Comparison of ENCODE assay signal across 22 mouse cellular contexts in the genomic region with DNA sequence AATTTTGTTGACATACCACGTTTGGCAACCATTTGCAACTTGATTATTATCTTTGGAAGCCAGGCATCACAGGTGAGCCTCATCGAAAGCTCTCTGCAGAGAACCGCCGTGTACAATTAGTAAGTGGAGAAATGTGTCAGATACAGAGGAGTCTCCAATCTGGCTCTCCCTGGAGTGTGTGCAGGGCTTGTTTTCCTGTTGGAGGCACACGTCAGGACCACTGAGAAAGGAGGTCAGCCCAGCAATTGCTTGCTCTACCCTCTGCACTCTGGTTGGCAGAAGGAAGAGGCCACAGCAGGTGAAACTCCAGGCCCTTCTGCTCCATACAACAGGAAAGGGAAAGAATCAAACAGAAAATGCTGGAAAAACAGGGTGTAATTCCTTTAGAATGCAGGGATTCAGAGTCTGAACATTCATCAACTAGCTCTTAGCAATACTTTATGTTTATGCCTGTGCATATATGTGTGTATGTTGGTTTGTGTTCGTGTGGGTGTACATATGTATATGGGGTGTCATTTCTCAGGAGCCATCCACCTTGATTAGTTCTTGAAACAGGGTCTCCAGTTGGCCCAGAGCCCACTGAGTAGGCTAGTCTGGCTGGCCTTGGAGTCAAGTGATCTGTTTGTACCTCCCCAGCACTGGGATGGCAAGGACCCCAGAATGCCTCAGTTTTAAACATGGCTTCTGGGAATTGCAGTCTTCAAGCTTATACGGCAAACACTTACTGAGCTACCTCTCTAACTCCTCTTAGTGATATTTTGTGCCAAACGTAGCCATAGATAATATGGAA.
DNase-seq lines count a peak whose midpoint lies in the region; ATAC-seq and TF ChIP-seq lines count a peak whose summit lies in the region.
"Had no signal": no experiment of that assay in that cellular context is flagged by ENCODE, and none has a peak within 500 bp of the region (broad histone marks: within the 10 kb centered on the region; RNA-seq: fewer than 3 reads in every experiment).

No protein-coding gene starts in this region.

- DNase-seq in hindbrain, postnatal 0 days (ENCODE audit: low spot score), result peak; percentile 48
- peak; percentile 91 for DNase-seq in cerebellum, adult 11-12 months
- DNase-seq in cerebellum, adult 9-10 months, result peak; percentile 91
- peak; percentile 81 to 83 for DNase-seq in cerebellum, postnatal 25 days
- DNase-seq in liver, embryonic 11.5 days (ENCODE audit: low spot score), result no peak
- DNase-seq: adrenal gland, adult 2 months; adrenal gland, postnatal 25 days; embryo, embryonic 11 days; gastrocnemius, postnatal 25 days; kidney, adult 2 months had no signal

- peak; percentile 64 for ATAC-seq in hindbrain, postnatal 0 days
- no peak for ATAC-seq in hindbrain, embryonic 13.5 days (ENCODE audit: low FRiP score)
- ATAC-seq in liver, embryonic 12.5 days, result no peak
- no peak for ATAC-seq in erythroblast, adult 5-6 weeks (replicated peaks; ENCODE audit: low FRiP score, poor library complexity, severe bottlenecking)
- ATAC-seq in liver, embryonic 11.5 days (replicated peaks; ENCODE audit: low FRiP score), result no peak
- ATAC-seq: activated CD4-positive, CD25-positive, alpha-beta regulatory T cell, adult 4 months; forebrain, embryonic 16.5 days; intestine, embryonic 16.5 days; Patski had no signal

- H3K4me1 ChIP-seq in hindbrain, postnatal 0 days (ENCODE audit: insufficient read depth, low read length), result 0 out of 2 replicates have a peak, but pooled peaks cover 8% of the 10 kb centered on the region
- peaks cover 44% of the 10 kb centered on the region for H3K4me1 ChIP-seq in hindbrain, embryonic 13.5 days (replicated peaks)
- no peaks in the 10 kb centered on the region for H3K4me1 ChIP-seq in liver, embryonic 12.5 days
- H3K4me1 ChIP-seq in liver, embryonic 11.5 days (replicated peaks; ENCODE audit: control insufficient read depth, insufficient read depth, low read length), result no peaks in the 10 kb centered on the region
- H3K4me1 ChIP-seq: embryonic facial prominence, embryonic 15.5 days; kidney, embryonic 15.5 days had no signal

- no peaks in the 10 kb centered on the region for H3K9me3 ChIP-seq in hindbrain, postnatal 0 days (ENCODE audit: low read length)
- no peaks in the 10 kb centered on the region for H3K9me3 ChIP-seq in hindbrain, embryonic 13.5 days
- H3K9me3 ChIP-seq in liver, embryonic 12.5 days (replicated peaks), result no peaks in the 10 kb centered on the region
- no peaks in the 10 kb centered on the region for H3K9me3 ChIP-seq in liver, embryonic 11.5 days (ENCODE audit: control insufficient read depth, low read length)
- H3K9me3 ChIP-seq: embryonic facial prominence, embryonic 15.5 days; forebrain, embryonic 12.5 days; heart, embryonic 12.5 days; kidney, embryonic 15.5 days had no signal

- no peak for TF ChIP-seq CTCF in hindbrain, postnatal 0 days (IDR thresholded peaks at IDR 0.05; ENCODE audit: low read depth)

- H3K36me3 ChIP-seq in hindbrain, postnatal 0 days (ENCODE audit: insufficient read depth, low read length), result no peaks in the 10 kb centered on the region
- H3K36me3 ChIP-seq in hindbrain, embryonic 13.5 days, result no peaks in the 10 kb centered on the region
- no peaks in the 10 kb centered on the region for H3K36me3 ChIP-seq in liver, embryonic 12.5 days
- H3K36me3 ChIP-seq in liver, embryonic 11.5 days (ENCODE audit: control insufficient read depth, insufficient read depth, low read length), result no peaks in the 10 kb centered on the region
- H3K36me3 ChIP-seq: embryonic facial prominence, embryonic 15.5 days; forebrain, embryonic 12.5 days; heart, embryonic 12.5 days; kidney, embryonic 15.5 days had no signal

- no peak overlapping the region for H3K4me3 ChIP-seq in hindbrain, postnatal 0 days (ENCODE audit: low read length)
- no peak overlapping the region for H3K4me3 ChIP-seq in hindbrain, embryonic 13.5 days
- no peak overlapping the region for H3K4me3 ChIP-seq in liver, embryonic 12.5 days
- H3K4me3 ChIP-seq in liver, embryonic 11.5 days (ENCODE audit: low read depth, low read length), result no peak overlapping the region
- H3K4me3 ChIP-seq: embryonic facial prominence, embryonic 15.5 days; forebrain, embryonic 12.5 days; heart, embryonic 12.5 days; hindbrain, embryonic 10.5 days; kidney, embryonic 15.5 days had no signal

- 64% methylated on average over 8 of the region's 8 CpGs for WGBS in hindbrain, postnatal 0 days
- 79% methylated on average over 8 of the region's 8 CpGs for WGBS in hindbrain, embryonic 13.5 days
- WGBS in liver, embryonic 12.5 days (ENCODE audit: insufficient replicate concordance), result 54% methylated on average over 8 of the region's 8 CpGs
- 65% methylated on average over 8 of the region's 8 CpGs for WGBS in liver, embryonic 11.5 days

- H3K4me2 ChIP-seq in hindbrain, postnatal 0 days (ENCODE audit: low read depth, low read length), result no peak overlapping the region
- H3K4me2 ChIP-seq in hindbrain, embryonic 13.5 days, result no peak overlapping the region
- H3K4me2 ChIP-seq in liver, embryonic 12.5 days, result no peak overlapping the region
- no peak overlapping the region for H3K4me2 ChIP-seq in liver, embryonic 11.5 days
- H3K4me2 ChIP-seq: embryonic facial prominence, embryonic 15.5 days; forebrain, embryonic 12.5 days; heart, embryonic 12.5 days; kidney, embryonic 15.5 days had no signal

- H3K9ac ChIP-seq in hindbrain, postnatal 0 days (replicated peaks; ENCODE audit: low read length), result no peak overlapping the region
- H3K9ac ChIP-seq in hindbrain, embryonic 13.5 days, result no peak overlapping the region
- no peak overlapping the region for H3K9ac ChIP-seq in liver, embryonic 12.5 days
- H3K9ac ChIP-seq in liver, embryonic 11.5 days (ENCODE audit: low read depth, low read length), result no peak overlapping the region
- H3K9ac ChIP-seq: embryonic facial prominence, embryonic 15.5 days; forebrain, embryonic 12.5 days; heart, embryonic 12.5 days; kidney, embryonic 15.5 days had no signal

- no peak overlapping the region; the same call in 1 of the 2 replicates for H3K27ac ChIP-seq in hindbrain, postnatal 0 days
- no peak overlapping the region for H3K27ac ChIP-seq in hindbrain, embryonic 13.5 days
- no peak overlapping the region for H3K27ac ChIP-seq in liver, embryonic 12.5 days
- H3K27ac ChIP-seq in liver, embryonic 11.5 days (ENCODE audit: low read depth, low read length), result no peak overlapping the region
- H3K27ac ChIP-seq: embryonic facial prominence, embryonic 15.5 days; forebrain, embryonic 12.5 days; hindbrain, embryonic 10.5 days; kidney, embryonic 15.5 days had no signal

- H3K27me3 ChIP-seq in hindbrain, postnatal 0 days (ENCODE audit: insufficient read depth, low read length), result no peaks in the 10 kb centered on the region
- H3K27me3 ChIP-seq in hindbrain, embryonic 13.5 days, result no peaks in the 10 kb centered on the region
- peaks cover 5% of the 10 kb centered on the region for H3K27me3 ChIP-seq in liver, embryonic 12.5 days (replicated peaks)
- H3K27me3 ChIP-seq in liver, embryonic 11.5 days (replicated peaks; ENCODE audit: control insufficient read depth, insufficient read depth, low read length), result no peaks in the 10 kb centered on the region
- H3K27me3 ChIP-seq: embryonic facial prominence, embryonic 15.5 days; heart, embryonic 12.5 days; kidney, embryonic 15.5 days; Patski had no signal
